Mouse (Mus musculus) hindbrain, embryonic 15.5 days (tissue): ENCODE results near the gene Kctd19. TPM values are rescaled to one million over a fixed set of nuclear protein-coding genes. Genes with fewer than 3 reads are reported as not detected.

ENCODE experiments used
- ATAC-seq: fragments of 200-750 bp; cut with Nextera tagmentation; 2 replicates; pipeline ENCODE4 v1.8.0; 2017; ENCODE audit warnings: low read depth, moderate number of reproducible peaks, moderate TSS enrichment; ENCODE audit not compliant: low FRiP score
- H3K27ac ChIP-seq: fragments of 300-500 bp; sonication (generic); replicated peaks from 2 replicates; pipeline ENCODE4 v1.5.1; 2015; ENCODE audit warnings: mild to moderate bottlenecking, inconsistent platforms
- H3K27me3 ChIP-seq: fragments of 300-500 bp; sonication (generic); 2 replicates; pipeline ENCODE4 v1.6.1; 2015; ENCODE audit warnings: control low read depth, inconsistent platforms
- H3K36me3 ChIP-seq: fragments of 300-500 bp; sonication (generic); 2 replicates; pipeline ENCODE4 v1.6.1; 2015; ENCODE audit warnings: control low read depth, inconsistent platforms
- H3K4me1 ChIP-seq: fragments of 300-500 bp; sonication (generic); replicated peaks from 2 replicates; pipeline ENCODE4 v1.6.1; 2015; ENCODE audit warnings: control low read depth, inconsistent platforms
- H3K4me2 ChIP-seq: fragments of 300-500 bp; sonication (generic); 2 replicates; pipeline ENCODE4 v1.6.1; 2015; ENCODE audit warnings: moderate library complexity, mild to moderate bottlenecking, inconsistent platforms
- H3K4me3 ChIP-seq: fragments of 300-500 bp; sonication (generic); 2 replicates; pipeline ENCODE4 v1.5.1; 2015; ENCODE audit warnings: mild to moderate bottlenecking, inconsistent platforms
- H3K9ac ChIP-seq: fragments of 300-500 bp; sonication (generic); 2 replicates; pipeline ENCODE4 v1.6.1; 2015; ENCODE audit warnings: inconsistent platforms
- H3K9me3 ChIP-seq: fragments of 300-500 bp; sonication (generic); 2 replicates; pipeline ENCODE4 v1.6.1; 2016; ENCODE audit warnings: control low read depth, inconsistent platforms
- WGBS: fragments of 180-500 bp; shearing (Covaris S2); methylation state at CpG from one replicate; pipeline ENCODE4 v1.1.7; 2015; 5-methylcytosine and 5-hydroxymethylcytosine counted together
- polyA plus RNA-seq: library from polyadenylated mRNA; unstranded; fragments of >200 nt; fragmentation: Nextera tagmentation; extraction: Ambion mirVana; gene quantifications from 2 replicates; pipeline ENCODE4 v1.2.1, GENCODE M21; 2015

The Kctd19 gene
- polyA plus RNA-seq = not detected in 2 replicates

- under 1% methylated on average over 34 of the region's 34 CpGs for WGBS
- Histone ChIP-seq H3K9ac (no peak within 1 kb of the TSS), H3K36me3 (no peaks in the 10 kb centered on the region), H3K9me3 (no peaks in the 10 kb centered on the region), H3K27ac (no peak within 1 kb of the TSS), H3K4me1 (peaks cover 9% of the 10 kb centered on the region), H3K27me3 (peaks cover 7% of the 10 kb centered on the region; the same call in 1 of the 2 replicates), H3K4me2 (peak within 1 kb of the TSS; percentile 82), H3K4me3 (peak within 1 kb of the TSS; percentile 37)
- ATAC-seq = peak; percentile 63; the same call in 1 of the 2 replicates
Observed at GRCm38 (mm10) chr8:105413391-105413790, at the start of gene Kctd19, which contains the start of gene Lrrc36. Gene Kctd19 (minus strand): TSS chr8:105413502. Gene Lrrc36 (plus strand): TSS chr8:105413571.

GRCm38 (mm10) chr8:105461085-105461803, 47.9 kb upstream of the Kctd19 start:
- no peaks in the 10 kb centered on the region for H3K9me3 ChIP-seq
- no peak overlapping the region for H3K4me3 ChIP-seq
- no peaks in the 10 kb centered on the region for H3K36me3 ChIP-seq
- H3K27ac ChIP-seq = no peak overlapping the region
- WGBS = 80% methylated on average over 13 of the region's 13 CpGs
- H3K27me3 ChIP-seq = no peaks in the 10 kb centered on the region
- H3K4me1 ChIP-seq = peaks cover 6% of the 10 kb centered on the region
- ATAC-seq = no peak
- no peak overlapping the region for H3K9ac ChIP-seq
- H3K4me2 ChIP-seq = no peak overlapping the region

DNA sequence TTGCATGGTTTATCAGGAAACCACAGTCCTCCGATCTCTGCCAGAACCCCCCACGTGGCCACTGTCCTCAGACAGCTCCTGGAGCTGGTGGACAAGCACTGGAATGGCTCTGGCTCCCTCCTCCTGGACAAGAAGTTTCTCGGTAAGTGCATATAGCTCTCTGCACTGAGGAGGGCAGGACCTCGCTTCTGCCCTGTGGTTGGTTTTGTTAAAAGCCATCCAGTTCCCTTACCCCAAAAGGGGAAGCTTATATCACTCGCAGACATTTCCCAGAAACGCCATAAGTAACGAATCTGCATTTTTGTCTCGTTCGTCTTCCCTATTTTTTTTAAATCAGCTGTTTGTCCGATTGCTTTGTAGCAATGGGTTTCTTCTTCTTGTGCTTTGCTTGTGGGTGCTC, 41.9 kb upstream of the Kctd19 start:
- ATAC-seq = no peak
- no peak overlapping the region for H3K27ac ChIP-seq
- no peak overlapping the region for H3K4me2 ChIP-seq

DNA sequence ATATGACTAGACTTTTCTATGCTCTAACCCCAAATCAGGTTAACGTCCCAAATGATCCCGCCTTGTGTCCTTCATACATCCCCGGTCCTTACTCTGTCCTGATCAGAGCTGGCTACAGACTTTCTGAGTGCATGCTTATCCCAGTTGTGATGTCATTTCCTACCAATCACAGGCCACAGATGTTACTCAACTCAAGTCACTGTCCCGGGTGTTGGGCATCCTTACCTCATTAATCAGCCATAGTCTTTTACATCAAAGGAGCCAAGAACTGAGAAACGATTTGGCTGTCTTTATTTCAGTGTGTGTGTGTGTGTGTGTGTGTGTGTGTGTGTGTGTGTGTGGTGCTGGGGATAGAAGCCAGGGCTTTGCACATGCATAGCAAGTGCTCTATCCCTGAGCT, 40.8 kb upstream of the Kctd19 start:
- H3K27me3 ChIP-seq = no peaks in the 10 kb centered on the region
- no peak overlapping the region for H3K27ac ChIP-seq
- whole genome bisulfite sequencing = 67% methylated on average over 5 of the region's 5 CpGs
- no peak overlapping the region for H3K9ac ChIP-seq
- no peaks in the 10 kb centered on the region for H3K9me3 ChIP-seq
- H3K4me3 ChIP-seq = no peak overlapping the region
- H3K4me2 ChIP-seq = no peak overlapping the region
- ATAC-seq = no peak
- H3K4me1 ChIP-seq = peaks cover 3% of the 10 kb centered on the region; the same call in 1 of the 2 replicates
- H3K36me3 ChIP-seq = no peaks in the 10 kb centered on the region

More for the DNA sequence above, 41.9 kb upstream of the Kctd19 start:
- Histone ChIP-seq H3K4me1 (peaks cover 3% of the 10 kb centered on the region; the same call in 1 of the 2 replicates), H3K9me3 (no peaks in the 10 kb centered on the region), H3K4me3 (no peak overlapping the region), H3K9ac (no peak overlapping the region), H3K36me3 (no peaks in the 10 kb centered on the region), H3K27me3 (no peaks in the 10 kb centered on the region)
- 62% methylated on average over 10 of the region's 10 CpGs for WGBS

DNA sequence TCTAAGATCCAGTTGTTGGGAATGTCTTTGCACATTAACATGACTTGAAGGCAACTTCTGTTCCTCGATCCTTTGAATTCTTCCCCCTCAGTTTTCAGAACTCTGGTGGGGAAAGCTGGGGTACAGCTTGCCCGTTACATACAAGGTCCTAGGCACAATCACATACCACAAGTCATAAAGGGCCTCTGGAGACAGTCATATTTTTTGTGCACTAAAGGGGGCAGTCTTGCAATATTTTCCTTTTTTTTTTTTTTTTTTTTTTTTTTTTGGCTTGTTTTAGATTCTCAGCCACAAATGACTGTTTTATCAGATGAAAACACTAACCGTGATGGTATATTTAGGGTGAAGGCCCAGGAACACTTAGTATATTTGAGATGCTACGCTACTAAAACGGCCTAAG, 40.0 kb upstream of the Kctd19 start:
- no peak overlapping the region for H3K9ac ChIP-seq
- H3K4me3 ChIP-seq = no peak overlapping the region
- no peak overlapping the region for H3K27ac ChIP-seq
- ATAC-seq = no peak
- no peak overlapping the region for H3K4me2 ChIP-seq
- no peaks in the 10 kb centered on the region for H3K27me3 ChIP-seq
- peaks cover 3% of the 10 kb centered on the region; the same call in 1 of the 2 replicates for H3K4me1 ChIP-seq
- no peaks in the 10 kb centered on the region for H3K36me3 ChIP-seq
- 77% methylated on average over 5 of the region's 5 CpGs for WGBS
- no peaks in the 10 kb centered on the region for H3K9me3 ChIP-seq

GRCm38 (mm10) chr8:105451903-105452603, 38.8 kb upstream of the Kctd19 start:
- ATAC-seq = no peak
- H3K27me3 ChIP-seq = no peaks in the 10 kb centered on the region
- H3K4me2 ChIP-seq = no peak overlapping the region
- H3K36me3 ChIP-seq = no peaks in the 10 kb centered on the region
- no peaks in the 10 kb centered on the region for H3K9me3 ChIP-seq
- 47% methylated on average over 15 of the region's 15 CpGs for WGBS
- no peak overlapping the region for H3K4me3 ChIP-seq
- H3K4me1 ChIP-seq = peaks cover 3% of the 10 kb centered on the region; the same call in 1 of the 2 replicates
- no peak overlapping the region for H3K9ac ChIP-seq
- H3K27ac ChIP-seq = no peak overlapping the region

DNA sequence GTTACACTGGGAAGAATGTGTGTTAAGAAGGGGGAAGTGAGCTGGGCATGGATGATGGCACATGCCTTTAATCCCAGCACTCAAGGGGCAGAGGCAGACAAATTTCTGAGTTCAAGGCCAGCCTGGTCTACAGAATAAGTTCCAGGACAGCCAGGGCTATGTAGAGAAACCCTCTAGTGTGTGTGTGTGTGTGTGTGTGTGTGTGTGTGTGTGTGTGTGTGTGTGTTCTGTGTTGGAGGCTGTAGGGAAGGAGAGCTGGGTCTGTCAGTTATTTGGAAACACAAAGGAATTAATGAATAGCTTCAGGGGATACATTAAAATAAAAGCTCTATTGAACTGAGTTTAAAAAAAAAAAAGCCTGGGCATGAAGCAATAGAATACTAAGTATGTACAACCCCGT, 37.7 kb upstream of the Kctd19 start:
- 23% methylated on average over 1 of the region's 1 CpGs for WGBS
- no peak overlapping the region for H3K4me2 ChIP-seq
- ATAC-seq = no peak

DNA sequence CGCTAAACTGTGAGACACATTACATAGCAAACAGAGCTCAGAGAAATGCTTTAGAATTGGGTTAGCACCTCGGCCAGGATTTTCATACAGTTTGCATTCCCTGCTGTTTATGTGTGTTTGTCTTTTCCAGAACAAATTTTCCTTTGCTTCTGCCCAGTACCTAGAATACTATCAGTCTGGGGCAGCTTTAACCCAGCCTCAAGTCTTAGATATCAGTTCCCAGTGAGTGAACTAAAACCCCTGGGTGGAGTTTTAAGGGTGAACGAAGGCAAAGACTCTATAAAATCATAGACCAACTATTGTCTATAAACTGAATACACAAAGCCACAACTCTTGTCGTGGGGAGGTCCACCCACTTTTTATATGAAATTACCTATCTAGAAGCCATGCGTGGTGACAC, 35.3 kb upstream of the Kctd19 start:
- Histone ChIP-seq H3K9me3 (no peaks in the 10 kb centered on the region), H3K27ac (no peak overlapping the region), H3K9ac (no peak overlapping the region), H3K27me3 (no peaks in the 10 kb centered on the region), H3K4me1 (peaks cover 17% of the 10 kb centered on the region), H3K4me3 (no peak overlapping the region), H3K4me2 (no peak overlapping the region), H3K36me3 (no peaks in the 10 kb centered on the region)
- ATAC-seq = no peak
- WGBS = 91% methylated on average over 5 of the region's 5 CpGs

More for the DNA sequence above, 37.7 kb upstream of the Kctd19 start:
- no peaks in the 10 kb centered on the region for H3K27me3 ChIP-seq
- no peaks in the 10 kb centered on the region for H3K9me3 ChIP-seq
- H3K4me1 ChIP-seq = peaks cover 8% of the 10 kb centered on the region
- H3K9ac ChIP-seq = no peak overlapping the region
- no peak overlapping the region for H3K4me3 ChIP-seq
- no peaks in the 10 kb centered on the region for H3K36me3 ChIP-seq
- H3K27ac ChIP-seq = no peak overlapping the region

- WGBS = 97% methylated on average over 3 of the region's 3 CpGs
- no peaks in the 10 kb centered on the region for H3K27me3 ChIP-seq
- no peak for ATAC-seq
- H3K9ac ChIP-seq = no peak overlapping the region
- H3K4me3 ChIP-seq = no peak overlapping the region
- H3K9me3 ChIP-seq = no peaks in the 10 kb centered on the region
- no peak overlapping the region for H3K27ac ChIP-seq
- no peaks in the 10 kb centered on the region for H3K36me3 ChIP-seq
- peaks cover 17% of the 10 kb centered on the region for H3K4me1 ChIP-seq
- no peak overlapping the region for H3K4me2 ChIP-seq
Observed at GRCm38 (mm10) chr8:105448188-105448587, 34.9 kb upstream of the Kctd19 start.

DNA sequence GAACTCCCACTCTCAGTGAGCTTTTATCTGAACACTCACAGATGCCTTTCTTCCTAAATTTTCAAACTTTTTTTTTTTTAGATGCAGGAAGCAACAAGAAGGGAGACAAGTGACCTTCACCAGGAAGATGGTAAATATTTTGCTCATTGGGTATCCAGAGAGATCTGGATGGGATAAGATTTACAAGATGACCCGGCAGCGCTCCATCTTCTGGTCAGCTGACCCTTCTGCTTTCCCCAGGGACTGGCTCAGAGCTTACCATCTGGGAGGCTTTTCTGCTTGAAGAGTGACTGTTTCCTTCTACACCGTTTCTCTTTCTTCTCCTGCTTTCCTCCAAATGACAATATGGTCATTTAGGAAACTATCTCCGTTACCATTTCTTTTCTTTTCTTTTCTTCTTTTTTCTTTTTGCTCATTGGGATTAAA, 32.8 kb upstream of the Kctd19 start:
- H3K4me3 ChIP-seq = no peak overlapping the region
- H3K4me1 ChIP-seq = peaks cover 14% of the 10 kb centered on the region
- no peaks in the 10 kb centered on the region for H3K9me3 ChIP-seq
- H3K27ac ChIP-seq = peak overlapping the region; percentile 56
- H3K9ac ChIP-seq = no peak overlapping the region
- H3K27me3 ChIP-seq = no peaks in the 10 kb centered on the region
- no peak for ATAC-seq
- 9% methylated on average over 4 of the region's 4 CpGs for WGBS
- H3K36me3 ChIP-seq = no peaks in the 10 kb centered on the region
- H3K4me2 ChIP-seq = peak overlapping the region; percentile 22

GRCm38 (mm10) chr8:105445296-105446126, 32.2 kb upstream of the Kctd19 start:
- Histone ChIP-seq H3K4me2 (peak overlapping the region; percentile 22), H3K4me1 (peaks cover 14% of the 10 kb centered on the region), H3K9me3 (no peaks in the 10 kb centered on the region), H3K27ac (peak overlapping the region; percentile 56), H3K36me3 (no peaks in the 10 kb centered on the region), H3K9ac (no peak overlapping the region), H3K27me3 (no peaks in the 10 kb centered on the region), H3K4me3 (no peak overlapping the region)
- WGBS = 12% methylated on average over 11 of the region's 11 CpGs
- peak; percentile 72; the same call in 1 of the 2 replicates for ATAC-seq
